Mouse (Mus musculus): ENCODE results near the gene Ltb. TPM values are rescaled to one million over a fixed set of nuclear protein-coding genes. Genes with fewer than 3 reads are reported as not detected.
A peak's percentile ranks its signal among the peaks of the same experiment; 100 is the strongest.

Ltb gene
- total RNA-seq, 2 experiments from 2014 or later = 0.74 to 0.78 TPM

DNA sequence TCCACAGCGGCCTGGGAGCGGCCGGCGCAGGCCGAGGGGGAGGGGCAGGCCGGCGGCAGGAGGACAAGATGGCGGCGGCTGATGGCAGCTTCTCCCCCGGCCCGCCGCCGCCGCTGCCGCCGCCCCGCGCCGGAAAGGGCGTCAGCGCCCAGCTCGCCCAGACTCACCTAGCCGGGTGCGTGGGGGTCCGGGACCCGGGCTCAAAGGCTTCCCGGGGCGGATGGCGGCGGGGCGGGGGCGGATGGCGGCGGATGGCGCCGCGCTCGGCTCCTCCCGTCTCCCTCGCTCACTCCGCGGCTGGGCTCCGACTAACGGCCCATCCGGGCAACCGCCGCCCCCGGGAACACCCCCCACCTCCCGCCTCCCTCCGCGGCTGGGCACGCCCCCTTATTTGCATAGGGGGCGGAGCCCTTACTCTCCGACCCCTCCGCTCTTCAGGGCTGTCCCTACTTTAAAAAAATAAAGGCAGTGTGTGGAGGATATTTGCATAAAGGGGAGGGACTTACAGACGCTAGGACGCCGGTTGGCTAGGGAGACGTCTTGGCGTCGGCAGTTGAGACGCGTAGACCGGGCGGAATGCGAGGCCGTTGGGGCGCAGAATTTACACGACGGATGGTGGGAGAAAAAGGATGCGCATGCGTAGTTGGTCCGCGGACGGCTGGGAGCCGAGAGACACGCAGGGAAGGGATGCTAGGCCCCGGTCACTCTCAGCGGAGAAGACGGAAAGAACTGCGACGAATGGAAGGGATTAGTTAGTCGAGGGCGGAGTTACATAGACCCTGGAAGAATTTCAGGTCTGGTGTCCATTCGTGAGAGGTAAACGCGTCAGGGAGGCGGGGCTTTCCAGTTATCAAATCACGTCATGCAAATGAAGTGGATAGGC is 29.4 kb upstream of the Ltb start, which contains the start of gene Prrc2a:
Gene Prrc2a, minus strand, starts transcription at position 330 of the 883 bp plus-strand sequence.
- DNase-seq (ENCODE audit: low spot score in 2 of 2) = peak; percentile 92 to 98

DNA sequence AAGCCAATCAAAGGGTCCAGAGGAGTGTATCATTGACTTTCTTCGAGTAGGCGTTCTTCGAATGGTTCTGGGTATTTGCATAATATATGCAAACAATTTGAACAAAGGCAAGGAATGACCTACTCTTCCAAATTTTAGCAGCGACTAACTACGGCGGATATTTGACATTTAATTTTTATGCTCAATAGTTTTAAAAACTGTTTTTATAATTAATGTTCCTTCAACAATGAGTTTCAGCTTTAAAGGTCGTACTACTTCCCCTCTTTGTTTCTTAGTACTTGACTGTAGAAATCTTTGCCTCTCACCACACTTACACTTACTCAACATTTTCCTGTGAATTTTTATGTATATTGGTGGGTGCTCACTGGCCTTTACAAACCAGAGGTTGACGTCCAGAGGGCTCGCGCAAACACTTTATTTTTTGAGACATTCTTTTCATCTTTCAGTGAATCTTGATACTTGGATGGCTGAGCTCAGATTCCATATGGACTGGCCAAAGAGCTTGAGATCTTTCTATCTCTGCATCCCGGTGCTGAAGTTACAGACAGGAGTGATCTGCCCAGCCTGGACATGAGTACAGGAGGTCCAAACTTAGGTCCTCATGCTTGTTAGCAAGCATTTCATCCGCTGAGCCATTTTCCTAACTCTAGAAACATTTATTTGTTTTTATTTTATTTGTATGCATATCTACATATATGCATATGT is 28.6 kb upstream of the Ltb start:
- DNase-seq (ENCODE audit: low spot score in 2 of 2) = no peak

GRCm38 (mm10) chr17:35166352-35167035 is 27.7 kb upstream of the Ltb start:
- DNase-seq (ENCODE audit: low spot score in 2 of 2) = no peak

GRCm38 (mm10) chr17:35167794-35168193 is 26.4 kb upstream of the Ltb start:
- no peak for DNase-seq (ENCODE audit: low spot score in 2 of 2)

GRCm38 (mm10) chr17:35168541-35169207 is 25.6 kb upstream of the Ltb start:
- DNase-seq (ENCODE audit: low spot score in 2 of 2) = no peak

GRCm38 (mm10) chr17:35172445-35173234 is 21.6 kb upstream of the Ltb start:
- DNase-seq (ENCODE audit: low spot score in 2 of 2) = no peak

- no peak for DNase-seq (ENCODE audit: low spot score in 2 of 2)
These were observed 20.9 kb upstream of the Ltb start for GRCm38 (mm10) chr17:35173329-35173728.

DNA sequence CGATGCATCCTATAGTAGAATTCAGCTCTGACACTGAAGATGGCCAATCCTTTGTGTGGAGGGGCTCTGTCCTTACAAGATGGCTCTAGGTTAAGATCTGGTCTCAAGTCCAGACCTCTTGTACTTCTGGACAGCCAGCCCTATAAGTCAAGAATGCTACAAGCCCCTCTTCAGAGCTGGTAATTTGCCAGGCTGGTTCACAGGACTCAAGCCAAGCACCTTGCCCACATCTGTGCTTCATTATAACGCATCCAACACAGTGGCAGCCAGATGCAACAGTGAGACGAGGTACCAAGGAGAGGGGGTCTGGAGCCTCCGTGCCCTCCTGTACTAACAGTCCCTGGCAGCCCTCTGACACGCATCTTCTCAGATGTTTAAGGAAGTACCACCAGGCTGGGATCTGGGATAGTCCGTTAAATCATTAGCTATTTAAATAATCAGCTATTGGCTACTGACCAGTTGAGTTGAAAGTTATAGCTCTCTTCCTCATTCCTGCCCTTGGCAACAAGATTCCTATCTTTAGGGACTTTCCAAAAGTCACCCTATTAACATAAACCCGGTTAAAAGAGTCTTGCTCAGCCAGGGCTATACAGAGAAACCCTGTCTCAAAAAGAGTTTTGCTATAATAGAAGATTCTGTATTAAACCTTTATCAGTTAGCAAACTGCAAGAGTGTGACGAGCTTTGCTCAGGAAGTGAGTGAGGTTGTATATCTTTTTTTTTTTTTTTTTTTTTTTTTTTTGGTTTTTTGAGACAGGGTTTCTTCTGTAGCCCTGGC is 19.9 kb upstream of the Ltb start:
- no peak for DNase-seq (ENCODE audit: low spot score in 2 of 2)

DNA sequence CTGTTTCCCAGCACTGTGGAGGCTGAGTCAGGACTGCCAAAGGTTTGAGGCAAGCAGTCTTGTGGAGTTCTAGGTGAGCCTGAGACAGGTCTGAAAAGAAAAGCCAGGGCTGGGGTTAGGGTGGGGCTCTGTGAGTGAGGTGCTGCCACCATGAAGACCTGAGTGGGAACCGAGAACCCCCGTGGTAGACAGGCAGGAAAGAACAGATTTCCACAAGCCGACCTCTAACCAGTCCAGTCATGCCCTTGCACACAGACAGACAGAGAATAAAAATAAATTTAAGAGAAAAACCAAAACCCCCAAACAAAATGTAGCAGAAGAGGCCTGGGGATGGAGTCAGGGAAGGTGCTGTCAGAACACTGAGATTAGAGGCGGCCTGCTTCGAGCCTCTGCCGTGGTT is 18.9 kb upstream of the Ltb start:
- no peak for DNase-seq (ENCODE audit: low spot score in 2 of 2)

GRCm38 (mm10) chr17:35175968-35176367 is 18.3 kb upstream of the Ltb start, which contains the start of gene Aif1:
Gene Aif1 (minus strand): TSS chr17:35176068.
- no peak for DNase-seq (ENCODE audit: low spot score in 2 of 2)

DNA sequence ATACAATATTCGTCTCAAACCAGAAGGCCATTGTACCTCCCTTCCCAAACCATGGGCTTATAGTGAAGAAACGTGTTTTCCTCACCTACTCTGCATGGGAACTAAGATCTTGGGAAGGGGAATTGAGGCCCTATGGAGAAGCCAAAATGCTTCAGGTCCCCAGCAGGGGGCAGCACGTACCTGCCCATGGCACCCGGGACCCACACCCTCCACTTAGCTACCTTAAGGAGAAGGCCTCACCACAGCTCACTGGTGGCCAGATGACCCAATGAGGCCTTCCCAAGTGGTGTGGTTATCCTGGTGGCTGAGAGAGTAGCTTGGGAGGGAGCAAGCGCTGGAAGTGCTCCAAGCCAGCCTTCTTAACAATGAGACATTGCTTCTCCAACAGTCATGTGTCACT is 15.7 kb upstream of the Ltb start:
- DNase-seq (ENCODE audit: low spot score in 2 of 2) = peak in 1 of 2 experiments; percentile 74

- no peak for DNase-seq (ENCODE audit: low spot score in 2 of 2)
These were observed 14.1 kb upstream of the Ltb start for GRCm38 (mm10) chr17:35180093-35180492.

- DNase-seq (ENCODE audit: low spot score in 2 of 2) = peak in 1 of 2 experiments; percentile 77
These were observed 8.3 kb upstream of the Ltb start for GRCm38 (mm10) chr17:35185639-35186611.

DNA sequence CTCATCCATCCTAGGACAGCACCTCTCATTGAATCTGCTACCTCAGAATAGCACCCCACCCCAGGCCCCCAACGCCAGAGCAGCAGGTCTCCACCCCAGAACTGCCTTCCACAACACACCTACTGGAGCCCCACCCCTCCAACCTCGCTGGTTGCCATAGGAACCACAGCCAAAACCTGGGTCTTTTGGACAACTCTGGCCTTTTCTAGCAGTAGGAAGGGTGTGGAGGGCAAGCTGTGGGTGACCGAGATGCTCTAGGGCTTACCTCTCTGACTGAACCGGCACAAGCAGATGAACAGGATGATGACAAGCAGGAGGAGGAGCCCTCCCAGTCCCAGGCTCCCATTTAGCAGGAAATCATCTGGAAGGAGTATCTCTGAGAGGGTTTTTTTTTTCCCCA is 7.6 kb upstream of the Ltb start:
- DNase-seq (ENCODE audit: low spot score in 2 of 2) = no peak

DNA sequence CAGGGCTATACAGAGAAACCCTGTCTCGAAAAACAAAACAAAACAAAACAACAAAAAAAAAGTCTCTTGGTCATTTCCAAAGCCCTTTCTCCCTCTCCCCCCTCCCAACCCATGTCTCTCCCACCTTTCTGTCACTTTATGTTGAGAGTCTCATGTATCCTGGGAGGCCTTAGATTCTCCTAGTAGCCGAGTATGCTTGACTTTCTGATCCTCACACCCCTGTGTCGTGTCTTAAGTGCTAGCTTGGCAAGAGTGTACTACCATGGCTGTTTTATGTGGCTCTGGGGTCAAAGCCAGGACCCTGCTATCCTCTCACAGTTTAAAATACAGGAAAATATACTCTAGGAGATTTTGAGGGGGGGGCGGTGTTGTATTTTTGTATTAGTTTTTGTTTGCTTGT is 6.9 kb upstream of the Ltb start:
- DNase-seq (ENCODE audit: low spot score in 2 of 2) = no peak

DNA sequence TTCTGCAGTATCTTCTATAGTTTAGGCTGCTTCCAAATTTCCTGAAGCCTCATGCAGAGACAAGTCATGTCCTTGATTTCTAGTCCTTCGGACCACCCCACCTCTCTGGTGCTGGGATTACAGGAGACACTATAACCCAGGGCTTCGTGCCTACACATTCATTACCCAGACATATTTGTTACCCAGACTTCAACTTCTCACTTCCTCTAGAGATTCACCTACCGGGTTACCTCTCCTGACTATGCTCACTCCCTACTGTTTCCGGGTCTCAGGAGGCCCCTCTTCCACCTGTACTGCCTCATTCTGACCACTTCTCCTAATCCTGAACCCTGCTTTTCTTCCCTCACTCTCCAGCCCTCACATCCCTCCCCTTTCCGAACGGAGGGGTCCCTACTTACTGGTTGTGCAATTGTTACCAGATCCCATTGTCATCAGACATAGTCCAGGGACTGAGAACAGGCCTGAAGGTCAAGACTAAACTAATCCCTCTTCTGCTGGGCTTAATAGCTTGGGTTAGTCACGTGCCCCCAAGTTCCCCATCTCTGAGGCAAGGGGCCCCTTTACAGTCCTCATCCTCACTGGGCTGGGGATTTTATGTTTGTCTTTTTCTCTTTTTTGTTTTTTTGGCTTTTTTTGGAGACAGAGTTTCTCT is 6.2 kb upstream of the Ltb start, which contains the start of gene Lst1:
Gene Lst1, minus strand, starts transcription at position 481 of the 652 bp plus-strand sequence.
- no peak for DNase-seq (ENCODE audit: low spot score in 2 of 2)

DNA sequence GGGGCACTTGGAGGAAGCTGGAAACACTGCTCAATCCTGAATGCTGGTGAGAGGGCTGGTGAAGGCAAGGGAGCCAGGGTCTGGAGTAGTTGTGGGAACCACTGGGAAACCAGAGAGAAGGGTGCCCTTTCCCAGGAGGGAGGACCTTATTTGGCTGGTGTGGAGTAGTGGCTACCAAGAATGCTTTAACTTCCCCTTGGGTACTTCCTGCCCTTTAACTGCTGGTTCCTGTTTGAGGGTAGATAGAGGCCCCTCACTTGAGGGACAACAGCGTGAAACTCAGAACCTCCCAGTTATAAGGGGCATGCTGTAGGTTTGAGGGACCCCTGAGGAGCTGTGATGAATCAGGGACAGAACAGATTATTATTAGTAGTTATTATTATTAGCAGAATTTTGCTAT is 5.1 kb upstream of the Ltb start:
- no peak for DNase-seq (ENCODE audit: low spot score in 2 of 2)

- DNase-seq (ENCODE audit: low spot score in 2 of 2) = no peak
These were observed 4.1 kb upstream of the Ltb start for GRCm38 (mm10) chr17:35190096-35190495.
